8 mouse cellular contexts compared by ENCODE assay signal in the genomic region with DNA sequence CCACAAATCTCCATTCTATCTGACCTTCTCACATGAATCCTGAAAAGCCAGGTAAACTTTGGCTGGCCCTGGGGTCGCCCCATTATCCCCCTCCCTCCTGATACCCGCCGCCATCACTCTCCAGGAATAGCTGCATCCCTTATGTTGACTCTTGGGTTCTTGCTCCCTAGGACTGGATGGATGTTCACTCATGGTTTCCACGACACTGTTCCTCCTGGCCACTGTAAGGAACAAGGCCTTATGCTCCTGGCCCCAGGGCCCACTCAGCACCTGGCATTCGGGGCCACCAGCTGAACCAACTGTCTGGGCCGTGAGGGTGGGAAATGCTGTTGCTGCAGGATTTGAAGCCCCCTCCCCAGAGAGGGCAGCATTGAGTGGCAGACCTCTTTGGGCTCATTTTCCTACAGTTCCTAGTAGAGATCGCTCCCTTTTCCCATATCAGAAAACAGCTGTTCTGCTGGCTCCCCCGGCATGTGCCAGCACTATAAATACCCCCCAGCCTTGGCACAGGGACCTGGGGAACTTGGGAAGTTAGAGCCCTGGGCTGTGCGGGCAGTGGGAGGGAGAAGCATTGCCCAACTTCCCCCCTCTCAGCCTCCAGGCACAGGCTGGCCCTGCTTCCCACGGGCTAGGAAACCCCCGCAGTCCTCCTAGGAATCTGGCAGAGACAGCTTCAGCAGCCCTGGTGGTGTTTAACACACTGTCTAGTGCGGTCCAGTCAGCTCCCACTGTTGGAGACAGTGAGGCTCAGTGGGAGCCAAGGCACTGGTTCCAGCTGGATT.
DNase-seq lines count a peak whose midpoint lies in the region; ATAC-seq and TF ChIP-seq lines count a peak whose summit lies in the region.
"Had no signal": no experiment of that assay in that cellular context is flagged by ENCODE, and none has a peak within 500 bp of the region (broad histone marks: within the 10 kb centered on the region; RNA-seq: fewer than 3 reads in every experiment).

No protein-coding gene starts in this region.

- H3K9ac ChIP-seq in midbrain, embryonic 16.5 days (ENCODE audit: low read depth, low read length): no peak overlapping the region
- H3K9ac ChIP-seq: liver, embryonic 14.5 days had no signal

- no peaks in the 10 kb centered on the region for H3K36me3 ChIP-seq in myocyte (ENCODE audit: control insufficient read depth, insufficient read depth)
- no peaks in the 10 kb centered on the region for H3K36me3 ChIP-seq in midbrain, embryonic 16.5 days (ENCODE audit: control insufficient read depth, insufficient read depth, low read length)

- peak; percentile 22 for DNase-seq in adipocyte (ENCODE audit: low spot score)
- peak; percentile 78 for DNase-seq in heart, adult 8-10 months (ENCODE audit: low spot score)
- peak; percentile 60 to 74 for DNase-seq in layer of hippocampus, postnatal 14 days (ENCODE audit: low spot score in 2 of 2)
- DNase-seq in kidney, postnatal 14 days: no peak

- no peak for TF ChIP-seq CTCF in cortical plate, adult 2 months (IDR thresholded peaks at IDR 0.05; ENCODE audit: extremely low read depth, insufficient read depth, low read length)

- no peak overlapping the region for H3K4me3 ChIP-seq in cortical plate, adult 2 months (ENCODE audit: insufficient read depth, low read length)
- no peak overlapping the region for H3K4me3 ChIP-seq in myocyte
- no peak overlapping the region for H3K4me3 ChIP-seq in midbrain, embryonic 16.5 days (ENCODE audit: low read depth, low read length)

- 74% methylated on average over 12 of the region's 12 CpGs for WGBS in midbrain, embryonic 16.5 days

- no peak overlapping the region for H3ac ChIP-seq in myocyte (ENCODE audit: control insufficient read depth, insufficient read length)

- H3K4me2 ChIP-seq in myocyte (ENCODE audit: low read depth): peak overlapping the region; percentile 19
- no peak overlapping the region for H3K4me2 ChIP-seq in midbrain, embryonic 16.5 days (ENCODE audit: low read length)

- no peaks in the 10 kb centered on the region for H3K27me3 ChIP-seq in myocyte (ENCODE audit: control insufficient read depth, insufficient read depth, insufficient read length)
- no peaks in the 10 kb centered on the region for H3K27me3 ChIP-seq in midbrain, embryonic 16.5 days (ENCODE audit: control insufficient read depth, insufficient read depth, low read depth, low read length)

- no peaks in the 10 kb centered on the region for H3K79me2 ChIP-seq in myocyte (ENCODE audit: control insufficient read depth, insufficient read depth)

- H3K4me1 ChIP-seq in cortical plate, adult 2 months (ENCODE audit: control insufficient read depth, insufficient read depth, low read length): peaks cover 2% of the 10 kb centered on the region; the same call in 1 of the 2 replicates
- H3K4me1 ChIP-seq in midbrain, embryonic 16.5 days (ENCODE audit: control insufficient read depth, insufficient read depth, low read length): no peaks in the 10 kb centered on the region

- H3K27ac ChIP-seq in cortical plate, adult 2 months (ENCODE audit: insufficient read depth, low read length): peak overlapping the region; percentile 22; the same call in 1 of the 2 replicates
- no peak overlapping the region for H3K27ac ChIP-seq in midbrain, embryonic 16.5 days (ENCODE audit: low read length)
- H3K27ac ChIP-seq: liver, embryonic 14.5 days had no signal

- H3K9me3 ChIP-seq in midbrain, embryonic 16.5 days (replicated peaks; ENCODE audit: control insufficient read depth, low read length, poor library complexity, severe bottlenecking): no peaks in the 10 kb centered on the region

- ATAC-seq in midbrain, embryonic 16.5 days: no peak

- TF ChIP-seq POLR2A in cortical plate, adult 2 months (IDR thresholded peaks at IDR 0.05; ENCODE audit: extremely low read depth, insufficient read depth, low read length): no peak
- TF ChIP-seq POLR2A in myocyte (IDR thresholded peaks at IDR 0.05; ENCODE audit: insufficient read length, low read depth): no peak

TF ChIP-seq in myocyte, 11 proteins besides CTCF, POLR2A, EP300 and RAD21:
- TF ChIP-seq REST (IDR thresholded peaks at IDR 0.05; ENCODE audit: insufficient read depth, insufficient read length) (no peak), MAX (IDR thresholded peaks at IDR 0.05; ENCODE audit: low read depth) (no peak), MYOD1 (IDR thresholded peaks at IDR 0.05; ENCODE audit: control insufficient read depth in 1 of 3, insufficient read length in 2 of 3, low read depth in 2 of 3) (peak; percentile 49 to 61 (median 50)), E2F4 (IDR thresholded peaks at IDR 0.05; ENCODE audit: insufficient read depth) (no peak), SRF (IDR thresholded peaks at IDR 0.05; ENCODE audit: control insufficient read depth, insufficient read length, low read depth) (no peak), TCF3 (IDR thresholded peaks at IDR 0.05; ENCODE audit: insufficient read length, low read depth) (no peak), CEBPB (IDR thresholded peaks at IDR 0.05; ENCODE audit: insufficient read depth, poor library complexity, severe bottlenecking) (peak; percentile 25; the same call in 1 of the 2 replicates), USF1 (IDR thresholded peaks at IDR 0.05; ENCODE audit: low read depth) (no peak), POLR2AphosphoS2 (IDR thresholded peaks at IDR 0.05; ENCODE audit: insufficient read length, low read depth) (no peak), MYOG (IDR thresholded peaks at IDR 0.05; ENCODE audit: control insufficient read depth in 1 of 3, insufficient read depth in 1 of 3, insufficient read length in 2 of 3, low read depth in 2 of 3) (peak; percentile 52 to 82 (median 67)), TCF12 (IDR thresholded peaks at IDR 0.05; ENCODE audit: insufficient read depth, poor library complexity, severe bottlenecking) (peak; percentile 45)
